Mouse (Mus musculus) cerebellum, adult 2 months (tissue): ENCODE results near the gene Hadhb.

ENCODE experiments used
- CTCF ChIP-seq: fragments of 200-500 bp; IDR thresholded peaks from 2 replicates; pipeline ENCODE4 v1.5.1; 2011; ENCODE audit warnings: low read depth, mild to moderate bottlenecking, control low read depth, low read length, moderate library complexity, borderline replicate concordance; ENCODE audit not compliant: insufficient read depth
- POLR2A ChIP-seq: fragments of 200-500 bp; IDR thresholded peaks from 2 replicates; pipeline ENCODE4 v1.6.1; 2011; ENCODE audit warnings: low read length, control low read depth, borderline replicate concordance; ENCODE audit not compliant: insufficient read depth

DNA sequence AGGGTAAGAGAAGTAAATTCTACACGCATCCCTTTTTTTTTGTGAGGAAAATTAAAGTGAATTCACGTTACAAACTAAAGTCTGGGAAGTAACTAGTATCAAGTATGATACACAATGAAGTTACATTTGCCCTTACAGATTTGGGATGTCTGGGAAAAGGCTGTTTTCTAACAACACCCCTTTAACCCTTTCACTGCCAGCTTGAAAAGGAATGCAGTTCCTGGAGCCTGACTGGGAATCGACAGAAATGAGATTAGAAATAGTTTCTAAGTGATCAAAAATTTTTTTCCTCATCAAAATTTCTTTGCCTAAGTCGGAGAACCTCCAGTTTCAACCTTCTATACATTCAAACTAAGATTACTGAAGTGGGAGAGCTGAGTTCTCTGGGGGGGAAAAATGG lies 1.0 kb upstream of the Hadhb start:
- TF ChIP-seq CTCF (no peak), POLR2A (no peak)
